Mouse (Mus musculus): ENCODE data around the gene Ston2. TPM values are rescaled to one million over a fixed set of nuclear protein-coding genes. Genes with fewer than 3 reads are reported as not detected.

Gene Ston2
- polyA plus RNA-seq, 1 experiment from 2014 or later = 6.3 TPM

DNA sequence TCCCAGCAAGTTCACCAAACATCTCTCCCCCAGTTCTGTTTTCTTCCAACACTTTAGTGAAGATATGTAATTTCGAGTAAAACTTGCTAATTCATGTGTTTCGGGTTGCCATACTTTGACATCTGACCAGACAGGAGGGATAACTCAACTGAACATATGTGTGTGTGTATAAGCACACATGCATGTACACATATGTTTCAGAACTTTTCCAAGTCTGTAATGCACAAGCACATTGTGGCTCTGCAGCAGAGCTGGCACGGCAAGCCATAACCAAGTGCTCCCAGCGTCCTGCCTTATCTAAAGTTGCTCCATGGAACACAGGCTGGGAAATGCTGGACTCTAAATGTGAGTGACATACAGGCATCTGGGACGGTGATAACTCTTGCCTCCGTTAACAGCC lies 78.6 kb downstream of the Ston2 start:
- H3K27ac ChIP-seq = no peak overlapping the region
- H3K36me3 ChIP-seq = no peaks in the 10 kb centered on the region
- WGBS = 86% methylated on average over 6 of the region's 6 CpGs
- no peaks in the 10 kb centered on the region for H3K27me3 ChIP-seq
- H3K4me1 ChIP-seq (replicated peaks) = peaks cover 17% of the 10 kb centered on the region; the same call in 1 of the 2 replicates
- H3K9ac ChIP-seq = no peak overlapping the region
- H3K9me3 ChIP-seq = no peaks in the 10 kb centered on the region
- no peak overlapping the region for H3K4me2 ChIP-seq
- no peak for ATAC-seq (ENCODE audit: low FRiP score)
- no peak overlapping the region for H3K4me3 ChIP-seq

DNA sequence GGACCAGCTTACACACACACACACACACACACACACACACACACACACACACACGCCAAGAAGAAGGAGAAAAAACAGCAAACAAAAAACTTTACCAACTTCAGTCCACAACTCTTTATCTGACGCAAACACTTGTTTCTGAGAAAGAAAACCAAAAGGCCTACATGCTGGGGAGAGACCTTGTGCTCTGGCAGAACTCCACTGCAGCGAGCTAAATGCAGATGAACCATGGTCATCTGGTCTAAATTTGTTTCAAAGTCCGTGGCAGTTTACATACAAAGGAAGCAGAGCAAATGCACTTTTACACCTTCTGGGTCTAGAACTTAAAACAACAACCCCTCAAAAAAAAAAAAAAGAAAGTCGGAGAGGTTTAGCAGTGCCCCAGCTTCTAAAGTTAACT lies 79.0 kb downstream of the Ston2 start:
- H3K9me3 ChIP-seq = no peaks in the 10 kb centered on the region
- peaks cover 18% of the 10 kb centered on the region; the same call in 1 of the 2 replicates for H3K4me1 ChIP-seq (replicated peaks)
- no peaks in the 10 kb centered on the region for H3K27me3 ChIP-seq
- 79% methylated on average over 4 of the region's 5 CpGs for WGBS
- no peak for ATAC-seq (ENCODE audit: low FRiP score)
- H3K27ac ChIP-seq = no peak overlapping the region
- no peak overlapping the region for H3K4me3 ChIP-seq
- no peaks in the 10 kb centered on the region for H3K36me3 ChIP-seq
- H3K4me2 ChIP-seq = no peak overlapping the region
- H3K9ac ChIP-seq = no peak overlapping the region

DNA sequence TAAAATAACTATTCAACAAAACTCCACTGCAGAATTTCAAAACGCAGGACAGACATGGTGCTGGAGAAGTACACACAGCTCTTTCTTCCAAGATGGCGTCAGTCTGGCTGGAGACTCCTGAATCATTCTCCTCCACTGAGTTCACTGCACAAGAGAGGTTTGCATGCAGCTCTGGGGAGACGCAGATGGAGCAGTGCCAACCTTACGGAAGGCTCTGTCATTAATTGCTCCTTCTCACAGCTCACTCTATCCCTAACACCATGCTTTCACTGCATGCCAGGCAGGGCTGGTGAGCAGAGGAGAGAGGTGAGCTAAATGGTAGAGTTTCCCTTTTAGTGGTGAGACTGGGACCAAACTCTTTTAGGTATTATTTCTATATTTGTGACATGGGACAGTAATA lies 80.4 kb downstream of the Ston2 start:
- Histone ChIP-seq H3K4me3 (no peak overlapping the region), H3K4me2 (no peak overlapping the region), H3K4me1 (replicated peaks) (peaks cover 18% of the 10 kb centered on the region; the same call in 1 of the 2 replicates), H3K9me3 (no peaks in the 10 kb centered on the region), H3K36me3 (no peaks in the 10 kb centered on the region), H3K9ac (no peak overlapping the region), H3K27me3 (no peaks in the 10 kb centered on the region), H3K27ac (no peak overlapping the region)
- WGBS = 83% methylated on average over 4 of the region's 4 CpGs
- ATAC-seq (ENCODE audit: low FRiP score) = peak; percentile 57; the same call in 1 of the 2 replicates

DNA sequence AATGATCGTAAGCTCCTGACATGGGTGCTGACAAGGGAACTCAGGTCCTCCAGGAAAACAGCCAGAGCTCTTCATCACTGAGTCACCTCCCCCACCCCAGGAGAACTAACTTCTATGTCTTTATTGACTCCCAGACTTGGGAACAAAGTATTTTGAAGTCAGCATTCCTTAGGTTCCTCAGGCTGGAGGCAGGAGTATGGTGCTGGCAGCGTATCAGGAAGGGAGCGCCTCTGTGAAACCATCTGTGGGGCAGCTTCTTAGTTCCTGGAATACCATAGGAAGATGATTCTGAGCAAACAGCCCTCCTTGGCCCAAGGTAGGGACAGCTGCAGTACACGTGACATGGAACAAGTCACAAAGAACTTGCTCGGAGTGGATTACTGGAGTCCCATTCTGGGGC lies 84.7 kb downstream of the Ston2 start:
- no peak for ATAC-seq (ENCODE audit: low FRiP score)
- WGBS = 86% methylated on average over 5 of the region's 5 CpGs
- H3K4me3 ChIP-seq = no peak overlapping the region
- H3K36me3 ChIP-seq = no peaks in the 10 kb centered on the region
- H3K9me3 ChIP-seq = no peaks in the 10 kb centered on the region
- H3K4me1 ChIP-seq (replicated peaks) = peaks cover 8% of the 10 kb centered on the region; the same call in 1 of the 2 replicates
- H3K9ac ChIP-seq = no peak overlapping the region
- no peak overlapping the region for H3K4me2 ChIP-seq
- no peaks in the 10 kb centered on the region for H3K27me3 ChIP-seq
- H3K27ac ChIP-seq = no peak overlapping the region

DNA sequence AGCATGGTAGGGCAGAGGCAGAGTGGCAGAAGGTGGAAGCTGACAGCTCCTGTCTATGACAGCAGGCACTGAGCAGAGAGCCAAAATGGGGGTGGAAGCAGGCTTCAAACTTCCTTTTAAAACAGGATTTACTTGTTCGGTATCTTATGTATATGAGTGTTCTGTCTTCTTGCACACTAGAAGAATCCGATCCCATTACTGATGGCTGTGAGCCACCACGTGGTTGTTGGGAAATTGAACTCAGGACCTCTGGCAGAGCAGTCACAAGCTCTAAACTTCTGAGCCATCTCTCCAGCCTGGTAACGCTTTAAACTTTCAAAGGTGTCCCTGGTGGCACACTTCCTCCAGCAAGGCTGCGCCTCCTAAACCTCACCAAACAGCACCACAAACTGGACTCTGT lies 85.4 kb downstream of the Ston2 start:
- Histone ChIP-seq H3K4me2 (no peak overlapping the region), H3K36me3 (no peaks in the 10 kb centered on the region), H3K4me1 (replicated peaks) (peaks cover 6% of the 10 kb centered on the region; the same call in 1 of the 2 replicates), H3K9me3 (no peaks in the 10 kb centered on the region), H3K27ac (no peak overlapping the region), H3K9ac (no peak overlapping the region), H3K4me3 (no peak overlapping the region), H3K27me3 (no peaks in the 10 kb centered on the region)
- ATAC-seq (ENCODE audit: low FRiP score) = no peak
- 88% methylated on average over 5 of the region's 5 CpGs for WGBS

DNA sequence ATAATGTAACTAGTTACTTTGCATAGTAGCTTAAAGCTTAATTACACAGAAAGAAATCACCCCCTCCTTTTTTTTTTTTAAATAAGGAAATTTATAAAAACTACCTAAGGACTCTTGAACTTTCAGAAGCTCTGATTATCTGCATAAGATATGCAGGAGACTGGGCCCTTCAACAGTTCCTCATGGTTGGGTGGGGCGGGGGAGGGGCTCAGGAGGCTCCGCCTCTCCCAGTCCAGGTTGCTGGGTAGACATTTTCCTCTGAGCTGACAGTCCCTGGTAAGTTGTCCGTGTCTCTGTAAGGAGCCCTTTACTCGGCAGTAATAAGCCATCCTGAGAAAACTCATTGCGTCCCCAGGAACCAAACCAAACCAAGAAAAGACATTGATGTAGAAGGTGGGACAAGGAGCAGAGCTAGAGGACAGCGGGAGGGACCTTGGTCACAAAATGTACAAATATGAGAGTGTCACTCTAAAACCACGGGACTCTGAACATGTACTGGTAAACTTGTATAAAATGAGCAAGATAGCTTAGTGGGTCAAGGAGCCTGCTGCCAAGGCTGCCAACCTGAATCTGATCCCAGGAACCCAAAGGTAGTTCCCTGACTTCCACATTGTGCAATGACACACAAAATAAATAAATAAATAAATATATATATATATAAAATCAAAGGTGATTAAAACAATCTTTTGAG lies 88.6 kb downstream of the Ston2 start:
- ATAC-seq (ENCODE audit: low FRiP score) = no peak
- H3K36me3 ChIP-seq = no peaks in the 10 kb centered on the region
- WGBS = 91% methylated on average over 7 of the region's 7 CpGs
- H3K4me3 ChIP-seq = no peak overlapping the region
- H3K9ac ChIP-seq = no peak overlapping the region
- 0 out of 2 replicates have a peak, but pooled peaks cover under 1% of the 10 kb centered on the region for H3K4me1 ChIP-seq (replicated peaks)
- H3K4me2 ChIP-seq = no peak overlapping the region
- H3K27ac ChIP-seq = no peak overlapping the region
- no peaks in the 10 kb centered on the region for H3K9me3 ChIP-seq
- no peaks in the 10 kb centered on the region for H3K27me3 ChIP-seq

DNA sequence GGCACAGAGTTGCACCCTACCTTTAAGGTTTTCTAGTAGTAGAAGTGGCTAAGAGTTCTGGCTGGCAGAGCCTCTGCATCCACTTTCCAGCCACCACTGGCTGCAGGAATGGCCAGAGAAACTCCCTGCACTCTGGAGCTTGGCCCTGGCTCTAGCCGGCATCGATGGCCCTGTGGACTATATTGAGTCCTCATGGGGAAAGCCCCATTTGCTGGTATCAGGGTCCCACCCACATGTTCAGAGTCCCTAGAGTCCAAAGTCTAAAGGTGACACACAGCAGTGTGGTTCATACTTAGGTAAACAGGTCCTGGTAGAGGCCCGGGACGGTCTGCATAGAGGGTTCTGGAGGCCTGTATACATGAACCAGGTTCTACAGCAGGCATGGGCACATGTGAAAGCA lies 92.0 kb downstream of the Ston2 start:
- Histone ChIP-seq H3K36me3 (no peaks in the 10 kb centered on the region), H3K27ac (no peak overlapping the region), H3K9ac (no peak overlapping the region), H3K4me1 (replicated peaks) (no peaks in the 10 kb centered on the region), H3K4me3 (no peak overlapping the region), H3K9me3 (no peaks in the 10 kb centered on the region), H3K27me3 (no peaks in the 10 kb centered on the region), H3K4me2 (no peak overlapping the region)
- 96% methylated on average over 4 of the region's 4 CpGs for WGBS
- no peak for ATAC-seq (ENCODE audit: low FRiP score)

DNA sequence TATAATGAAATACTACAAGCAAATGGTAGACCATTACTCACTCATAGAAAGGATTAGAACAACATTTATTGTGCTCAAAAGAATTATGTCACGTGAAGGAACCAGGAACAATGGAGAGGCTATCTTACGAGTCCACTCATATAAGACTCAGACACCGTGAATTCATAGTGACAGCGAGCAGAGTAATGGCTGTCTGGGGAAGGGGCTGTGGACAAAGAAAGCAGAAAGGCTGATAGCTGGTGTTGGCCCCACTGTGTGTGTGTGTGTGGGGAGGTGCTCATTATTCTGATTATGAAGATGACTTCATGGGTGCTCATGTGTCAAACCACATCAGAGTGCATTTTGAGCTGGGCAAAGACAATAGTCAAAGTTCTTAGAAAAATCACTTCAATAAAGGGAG lies 92.4 kb downstream of the Ston2 start:
- Histone ChIP-seq H3K4me3 (no peak overlapping the region), H3K4me1 (replicated peaks) (no peaks in the 10 kb centered on the region), H3K36me3 (no peaks in the 10 kb centered on the region), H3K9ac (no peak overlapping the region), H3K27ac (no peak overlapping the region), H3K9me3 (no peaks in the 10 kb centered on the region), H3K27me3 (no peaks in the 10 kb centered on the region), H3K4me2 (no peak overlapping the region)
- ATAC-seq (ENCODE audit: low FRiP score) = no peak
- 37% methylated on average over 4 of the region's 4 CpGs for WGBS

DNA sequence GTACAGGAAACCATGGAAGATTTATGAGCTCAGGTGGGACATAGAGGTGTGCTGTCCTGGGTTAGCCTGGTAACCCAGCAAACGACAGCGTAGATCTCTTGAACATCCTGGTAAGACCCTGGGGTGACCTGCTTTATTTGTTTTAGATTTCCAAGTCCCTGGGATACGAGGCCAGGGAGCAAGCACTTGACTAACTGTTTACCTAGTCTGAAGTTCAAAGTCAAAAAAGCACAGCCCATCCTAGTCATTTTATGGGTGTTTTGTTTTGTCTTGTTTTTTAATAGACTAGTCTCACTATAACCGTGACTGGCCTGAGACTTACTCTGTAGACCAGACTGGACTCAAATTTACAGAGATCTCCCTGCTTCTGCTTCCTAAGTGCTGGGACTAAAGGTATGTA lies 93.4 kb downstream of the Ston2 start:
- ATAC-seq (ENCODE audit: low FRiP score) = no peak
- Histone ChIP-seq H3K9me3 (no peaks in the 10 kb centered on the region), H3K27ac (no peak overlapping the region), H3K9ac (no peak overlapping the region), H3K27me3 (no peaks in the 10 kb centered on the region), H3K4me3 (no peak overlapping the region), H3K4me1 (replicated peaks) (no peaks in the 10 kb centered on the region), H3K36me3 (no peaks in the 10 kb centered on the region), H3K4me2 (no peak overlapping the region)
- 86% methylated on average over 4 of the region's 4 CpGs for WGBS

DNA sequence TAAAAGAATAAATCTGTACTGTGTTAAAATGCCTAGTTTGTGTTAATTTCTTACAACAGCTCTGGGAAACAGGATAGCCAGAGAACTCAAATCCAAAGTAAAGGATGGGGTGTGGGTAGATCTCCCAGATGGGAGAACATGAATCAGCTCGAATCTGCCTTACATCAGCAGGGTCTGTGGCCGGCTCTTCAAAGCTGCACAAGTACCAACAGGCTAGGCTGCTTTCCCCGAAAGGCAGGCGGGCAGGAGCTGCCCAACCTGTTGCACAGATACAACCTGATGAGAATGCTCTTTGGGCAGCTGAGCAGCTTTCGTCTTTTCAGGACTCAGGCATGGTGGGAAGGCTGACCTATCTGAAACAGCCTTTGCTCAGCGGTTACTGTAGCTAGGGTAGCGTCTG lies 94.6 kb downstream of the Ston2 start:
- H3K9ac ChIP-seq = no peak overlapping the region
- no peaks in the 10 kb centered on the region for H3K27me3 ChIP-seq
- no peaks in the 10 kb centered on the region for H3K9me3 ChIP-seq
- WGBS = 86% methylated on average over 7 of the region's 7 CpGs
- no peak overlapping the region for H3K27ac ChIP-seq
- H3K36me3 ChIP-seq = no peaks in the 10 kb centered on the region
- no peak for ATAC-seq (ENCODE audit: low FRiP score)
- no peak overlapping the region for H3K4me3 ChIP-seq
- H3K4me1 ChIP-seq (replicated peaks) = no peaks in the 10 kb centered on the region
- no peak overlapping the region for H3K4me2 ChIP-seq

DNA sequence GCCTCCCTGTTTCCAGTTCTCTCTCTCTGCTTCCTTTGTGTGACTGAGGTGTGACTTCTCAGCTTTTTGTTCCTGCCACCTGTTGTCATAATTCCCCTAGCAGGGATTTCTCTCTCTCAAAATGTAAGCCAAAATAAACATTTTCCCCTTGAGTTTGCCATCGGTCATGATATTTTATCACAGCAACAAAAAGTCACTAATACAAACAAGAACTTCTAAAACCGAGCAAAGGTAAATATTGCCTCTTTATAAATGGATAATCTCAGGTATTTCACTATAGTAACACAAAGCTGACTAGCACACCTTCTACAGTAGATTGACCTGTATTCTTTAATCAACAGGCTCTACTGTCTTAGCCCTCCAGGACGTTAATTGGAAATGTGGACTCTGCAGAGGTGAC lies 95.2 kb downstream of the Ston2 start:
- Histone ChIP-seq H3K4me3 (no peak overlapping the region), H3K9ac (no peak overlapping the region), H3K9me3 (no peaks in the 10 kb centered on the region), H3K4me2 (no peak overlapping the region), H3K36me3 (no peaks in the 10 kb centered on the region), H3K27me3 (no peaks in the 10 kb centered on the region), H3K27ac (no peak overlapping the region), H3K4me1 (replicated peaks) (no peaks in the 10 kb centered on the region)
- WGBS = 85% methylated on average over 3 of the region's 3 CpGs
- ATAC-seq (ENCODE audit: low FRiP score) = no peak

DNA sequence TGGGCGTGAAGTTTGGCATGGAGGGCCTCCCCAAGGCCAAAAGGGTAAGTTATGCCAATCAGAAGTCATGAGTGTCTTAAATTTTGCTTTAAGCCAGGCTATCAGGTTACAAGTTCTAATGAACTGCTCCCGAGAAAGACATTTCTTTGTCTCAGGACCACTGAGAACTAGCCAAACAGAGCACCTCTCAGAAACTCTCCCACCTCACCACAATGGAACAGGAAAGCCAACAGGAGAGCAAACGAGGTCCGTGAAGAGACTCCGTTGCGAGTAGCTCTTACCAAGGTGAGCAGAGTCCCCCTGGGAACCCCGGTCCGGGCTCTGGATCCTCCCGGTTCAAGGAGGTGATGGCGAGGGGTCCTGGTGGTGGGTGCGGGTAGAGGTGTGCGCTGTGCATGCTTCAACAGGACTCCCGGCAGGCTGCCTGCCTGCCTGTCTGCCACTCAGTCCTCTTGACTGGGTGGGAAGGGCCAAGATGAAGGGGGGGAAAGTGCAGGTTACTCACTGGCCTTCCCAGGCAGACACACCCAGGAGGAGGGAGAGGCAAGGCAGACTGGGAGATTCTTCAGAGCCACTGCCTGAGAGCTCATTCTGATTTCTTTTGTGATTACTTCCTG lies 102.4 kb downstream of the Ston2 start:
- Histone ChIP-seq H3K9ac (peak overlapping the region; percentile 43), H3K9me3 (no peaks in the 10 kb centered on the region), H3K36me3 (no peaks in the 10 kb centered on the region), H3K27ac (peak overlapping the region; percentile 81), H3K4me2 (peak overlapping the region; percentile 37), H3K27me3 (peaks cover 6% of the 10 kb centered on the region; the same call in 1 of the 2 replicates), H3K4me3 (no peak overlapping the region), H3K4me1 (replicated peaks) (peaks cover 41% of the 10 kb centered on the region)
- no peak for ATAC-seq (ENCODE audit: low FRiP score)
- WGBS = 14% methylated on average over 13 of the region's 13 CpGs

Measured in hindbrain, embryonic 13.5 days (tissue).